Mouse (Mus musculus) spleen, adult 2 months (tissue): Measurements from ENCODE around the gene Cluap1. TPM values are rescaled to one million over a fixed set of nuclear protein-coding genes. Genes with fewer than 3 reads are reported as not detected.
A peak's percentile ranks its signal among the peaks of the same experiment; 100 is the strongest.

Experiments
- DNase-seq, 2 experiments: peaks; one replicate each; pipeline versions ENCODE4 v3.0.0 to v3.0.0-alpha.2; 2012 to 2021; ENCODE audit warnings: low spot score in 2 of 2, low read depth in 1 of 2
- H3K27ac ChIP-seq: fragments of 200-500 bp; 2 replicates; pipeline ENCODE4 v1.5.1; 2012; ENCODE audit warnings: low read length, inconsistent platforms; ENCODE audit not compliant: insufficient read depth
- H3K27me3 ChIP-seq: fragments of 200-500 bp; 2 replicates; pipeline ENCODE4 v1.6.1; 2012; ENCODE audit warnings: mild to moderate bottlenecking, moderate library complexity, low read length, inconsistent platforms; ENCODE audit not compliant: control insufficient read depth, insufficient read depth
- H3K36me3 ChIP-seq: fragments of 200-500 bp; 2 replicates; pipeline ENCODE4 v1.6.1; 2012; ENCODE audit warnings: mild to moderate bottlenecking, low read length, inconsistent platforms; ENCODE audit not compliant: control insufficient read depth, insufficient read depth
- H3K4me1 ChIP-seq: fragments of 200-500 bp; 2 replicates; pipeline ENCODE4 v1.6.1; 2011; ENCODE audit warnings: inconsistent platforms; ENCODE audit not compliant: control insufficient read depth, insufficient read depth, insufficient read length
- H3K4me3 ChIP-seq: fragments of 200-500 bp; 2 replicates; pipeline ENCODE4 v1.5.1; 2011; ENCODE audit warnings: mild to moderate bottlenecking, inconsistent platforms; ENCODE audit not compliant: insufficient read depth, insufficient read length; ENCODE audit errors: extremely low read depth
- CTCF ChIP-seq: fragments of 200-500 bp; IDR thresholded peaks from 2 replicates; pipeline ENCODE4 v1.5.1; 2011; ENCODE audit warnings: mild to moderate bottlenecking, inconsistent platforms; ENCODE audit not compliant: insufficient read depth, insufficient read length, insufficient replicate concordance; ENCODE audit errors: extremely low read depth
- POLR2A ChIP-seq: fragments of 200-500 bp; IDR thresholded peaks from 2 replicates; pipeline ENCODE4 v1.6.1; 2011; ENCODE audit warnings: low read depth, low read length, inconsistent platforms
- WGBS: fragments of 180-500 bp; shearing (Covaris S2); methylation state at CpG from one replicate; pipeline ENCODE4 v1.1.7; 2018; 5-methylcytosine and 5-hydroxymethylcytosine counted together
- polyA plus RNA-seq: library from polyadenylated mRNA; depleted of rRNA; stranded (reverse); fragments of >200 nt; gene quantifications from 2 replicates; pipeline ENCODE4 v1.2.3, GENCODE M21; 2012

The Cluap1 gene
- polyA plus RNA-seq, 1 experiment, result 9.4 TPM

GRCm38 (mm10) chr16:3885065-3885670 is 23.4 kb upstream of the Cluap1 start:
- WGBS, result 6% methylated on average over 10 of the region's 10 CpGs
- no peaks in the 10 kb centered on the region for H3K36me3 ChIP-seq
- no peak for DNase-seq
- H3K4me3 ChIP-seq, result peak overlapping the region; percentile 92
- H3K4me1 ChIP-seq, result peaks cover 18% of the 10 kb centered on the region; the same call in 1 of the 2 replicates
- TF ChIP-seq POLR2A, result no peak
- TF ChIP-seq CTCF, result no peak
- H3K27ac ChIP-seq, result peak overlapping the region; percentile 92
- H3K27me3 ChIP-seq, result no peaks in the 10 kb centered on the region

GRCm38 (mm10) chr16:3891621-3892295 is 16.8 kb upstream of the Cluap1 start:
- Histone ChIP-seq H3K27me3 (no peaks in the 10 kb centered on the region), H3K36me3 (peaks cover under 1% of the 10 kb centered on the region; the same call in 1 of the 2 replicates), H3K4me3 (no peak overlapping the region), H3K4me1 (peaks cover 21% of the 10 kb centered on the region), H3K27ac (no peak overlapping the region)
- TF ChIP-seq CTCF (no peak), POLR2A (no peak)
- WGBS, result 93% methylated on average over 14 of the region's 14 CpGs
- no peak for DNase-seq

GRCm38 (mm10) chr16:3893739-3894138 is 14.9 kb upstream of the Cluap1 start:
- H3K27ac ChIP-seq, result peak overlapping the region; percentile 83
- TF ChIP-seq POLR2A (no peak), CTCF (no peak)
- 71% methylated on average over 3 of the region's 3 CpGs for WGBS
- no peak for DNase-seq
- H3K36me3 ChIP-seq, result peaks cover 16% of the 10 kb centered on the region
- no peak overlapping the region for H3K4me3 ChIP-seq
- H3K4me1 ChIP-seq, result peaks cover 13% of the 10 kb centered on the region
- H3K27me3 ChIP-seq, result no peaks in the 10 kb centered on the region

GRCm38 (mm10) chr16:3895173-3895792 is 13.3 kb upstream of the Cluap1 start:
- 7% methylated on average over 9 of the region's 9 CpGs for WGBS
- peaks cover 27% of the 10 kb centered on the region for H3K36me3 ChIP-seq
- peaks cover 13% of the 10 kb centered on the region for H3K4me1 ChIP-seq
- no peaks in the 10 kb centered on the region for H3K27me3 ChIP-seq
- TF ChIP-seq POLR2A (peak; percentile 89), CTCF (no peak)
- peak; percentile 53 to 78 for DNase-seq
- peak overlapping the region; percentile 45 for H3K4me3 ChIP-seq
- H3K27ac ChIP-seq, result peak overlapping the region; percentile 83

GRCm38 (mm10) chr16:3896046-3896445 is 12.6 kb upstream of the Cluap1 start:
- H3K4me3 ChIP-seq, result no peak overlapping the region
- DNase-seq, result no peak
- H3K4me1 ChIP-seq, result peaks cover 13% of the 10 kb centered on the region
- H3K27ac ChIP-seq, result no peak overlapping the region
- 50% methylated on average over 6 of the region's 6 CpGs for WGBS
- no peak for TF ChIP-seq POLR2A
- TF ChIP-seq CTCF, result no peak
- no peaks in the 10 kb centered on the region for H3K27me3 ChIP-seq
- peaks cover 34% of the 10 kb centered on the region for H3K36me3 ChIP-seq

GRCm38 (mm10) chr16:3896553-3896952 is 12.0 kb upstream of the Cluap1 start:
- Histone ChIP-seq H3K36me3 (peaks cover 34% of the 10 kb centered on the region), H3K4me3 (no peak overlapping the region), H3K4me1 (peaks cover 13% of the 10 kb centered on the region), H3K27ac (no peak overlapping the region), H3K27me3 (no peaks in the 10 kb centered on the region)
- no peak for TF ChIP-seq POLR2A
- no peak for TF ChIP-seq CTCF
- DNase-seq, result no peak
- 94% methylated on average over 1 of the region's 1 CpGs for WGBS
